8 mouse cellular contexts compared by ENCODE assay signal in the genomic region with DNA sequence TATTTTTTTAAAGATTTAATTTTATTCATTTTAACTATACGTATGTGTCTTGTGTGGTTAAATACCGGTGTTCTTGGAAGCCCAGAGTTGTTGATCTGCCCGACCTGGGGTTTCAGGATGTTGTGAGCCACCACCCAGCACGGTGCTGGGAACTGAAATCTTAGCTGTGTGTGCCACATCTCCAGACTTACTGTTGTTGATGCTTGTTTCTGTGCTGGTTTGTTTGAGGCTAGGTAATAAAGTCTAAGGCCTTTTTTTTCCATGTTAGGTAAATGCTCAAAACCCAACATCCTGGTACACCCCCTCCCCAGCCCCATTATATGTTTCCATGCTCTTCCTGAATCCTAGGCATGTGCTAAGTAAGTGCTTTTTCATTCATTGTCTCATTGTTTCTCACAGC. TPM values are rescaled to one million over a fixed set of nuclear protein-coding genes. Genes with fewer than 3 reads are reported as not detected.
A peak's percentile ranks its signal among the peaks of the same experiment; 100 is the strongest.
DNase-seq lines count a peak whose midpoint lies in the region; ATAC-seq lines count a peak whose summit lies in the region.

No protein-coding gene starts in this region.

- H3K9ac ChIP-seq in heart, embryonic 15.5 days, result no peak overlapping the region
- no peak overlapping the region; the same call in 1 of the 2 replicates for H3K9ac ChIP-seq in hindbrain, embryonic 16.5 days (ENCODE audit: low read depth, low read length)
- peak overlapping the region; percentile 26; the same call in 1 of the 2 replicates for H3K9ac ChIP-seq in midbrain, embryonic 15.5 days

- peaks cover 24% of the 10 kb centered on the region for H3K4me1 ChIP-seq in heart, embryonic 15.5 days (replicated peaks)
- H3K4me1 ChIP-seq in hindbrain, embryonic 16.5 days (ENCODE audit: control insufficient read depth, insufficient read depth, low read depth, low read length), result peaks cover 18% of the 10 kb centered on the region
- H3K4me1 ChIP-seq in midbrain, embryonic 15.5 days, result peaks cover 23% of the 10 kb centered on the region

- peak overlapping the region; percentile 99 for H3K27ac ChIP-seq in heart, embryonic 15.5 days
- peak overlapping the region; percentile 77 for H3K27ac ChIP-seq in hindbrain, embryonic 16.5 days (ENCODE audit: low read depth, low read length)
- peak overlapping the region; percentile 84 for H3K27ac ChIP-seq in midbrain, embryonic 15.5 days

- intact Hi-C loops in heart, postnatal 10 days (cut with DNase I), result no loop called here

- H3K9me3 ChIP-seq in heart, embryonic 15.5 days (replicated peaks), result no peaks in the 10 kb centered on the region
- H3K9me3 ChIP-seq in hindbrain, embryonic 16.5 days (ENCODE audit: control insufficient read depth, low read length), result no peaks in the 10 kb centered on the region
- H3K9me3 ChIP-seq in midbrain, embryonic 15.5 days, result no peaks in the 10 kb centered on the region

- WGBS in heart, embryonic 15.5 days, result 59% methylated on average over 4 of the region's 4 CpGs
- 46% methylated on average over 4 of the region's 4 CpGs for WGBS in hindbrain, embryonic 16.5 days
- WGBS in midbrain, embryonic 15.5 days, result 62% methylated on average over 4 of the region's 4 CpGs

- DNase-seq in heart, postnatal 10 days, result no peak
- peak; percentile 30 for DNase-seq in embryo, embryonic 11 days
- no peak for DNase-seq in T-cell, adult 2 months (ENCODE audit: low spot score)
- DNase-seq in urinary bladder, adult 2 months (ENCODE audit: low spot score), result no peak
- no peak for DNase-seq in spleen, postnatal 14 days (ENCODE audit: low spot score in 2 of 2)

- no peak for ATAC-seq in heart, embryonic 15.5 days (replicated peaks; ENCODE audit: insufficient number of reproducible peaks, insufficient read depth, low FRiP score, low read depth)
- ATAC-seq in hindbrain, embryonic 16.5 days, result no peak
- ATAC-seq in midbrain, embryonic 15.5 days (replicated peaks), result no peak

- H3K4me3 ChIP-seq in heart, embryonic 15.5 days, result no peak overlapping the region
- no peak overlapping the region for H3K4me3 ChIP-seq in hindbrain, embryonic 16.5 days (ENCODE audit: low read length)
- H3K4me3 ChIP-seq in midbrain, embryonic 15.5 days, result peak overlapping the region; percentile 70

- no peaks in the 10 kb centered on the region for H3K36me3 ChIP-seq in heart, embryonic 15.5 days
- no peaks in the 10 kb centered on the region for H3K36me3 ChIP-seq in hindbrain, embryonic 16.5 days (ENCODE audit: control insufficient read depth, insufficient read depth, low read length)
- H3K36me3 ChIP-seq in midbrain, embryonic 15.5 days (replicated peaks), result no peaks in the 10 kb centered on the region

- H3K4me2 ChIP-seq in heart, embryonic 15.5 days, result peak overlapping the region; percentile 89
- H3K4me2 ChIP-seq in hindbrain, embryonic 16.5 days (ENCODE audit: low read length), result peak overlapping the region; percentile 95; the same call in 1 of the 2 replicates
- peak overlapping the region; percentile 74; the same call in 1 of the 2 replicates for H3K4me2 ChIP-seq in midbrain, embryonic 15.5 days

- H3K27me3 ChIP-seq in heart, embryonic 15.5 days, result no peaks in the 10 kb centered on the region
- no peaks in the 10 kb centered on the region for H3K27me3 ChIP-seq in hindbrain, embryonic 16.5 days (replicated peaks; ENCODE audit: control insufficient read depth, insufficient read depth, low read length)
- no peaks in the 10 kb centered on the region for H3K27me3 ChIP-seq in midbrain, embryonic 15.5 days (replicated peaks)

RNA-seq across cellular contexts. Expression of a gene that starts 0.8 kb away (rescaled TPM):
- polyA plus RNA-seq in heart, embryonic 15.5 days (2015; fragmentation: Nextera tagmentation; extraction: Ambion mirVana), result 51.2 and 54.3 TPM in 2 replicates
- 10 to 100 TPM; 22.7 to 24.6 TPM for total RNA-seq in heart, postnatal 10 days (2021)
- 31.4 and 36.3 TPM in 2 replicates for polyA plus RNA-seq in hindbrain, embryonic 16.5 days (2015; fragmentation: Nextera tagmentation; extraction: Ambion mirVana)
- 26.0 and 29.1 TPM in 2 replicates for polyA plus RNA-seq in midbrain, embryonic 15.5 days (2015; fragmentation: Nextera tagmentation; extraction: Ambion mirVana)
- polyA plus RNA-seq in urinary bladder, adult 2 months (2012; rRNA removed), result 36.0 TPM in 2 replicates
